Mouse (Mus musculus): ENCODE measurements around the gene Ier5l.

Gene Ier5l

GRCm38 (mm10) chr2:30470143-30470946 is 3.7 kb downstream of the Ier5l start:
- in situ Hi-C loops (cut with MboI; ENCODE audit: low sequenced_read_pairs): no loop called here

GRCm38 (mm10) chr2:30469796-30470142 is 4.2 kb downstream of the Ier5l start:
- in situ Hi-C loops (cut with MboI; ENCODE audit: low sequenced_read_pairs): no loop called here

GRCm38 (mm10) chr2:30469009-30469408 is 5.0 kb downstream of the Ier5l start:
- in situ Hi-C loops (cut with MboI; ENCODE audit: low sequenced_read_pairs): no loop called here

GRCm38 (mm10) chr2:30466787-30467186 is 7.2 kb downstream of the Ier5l start:
- in situ Hi-C loops (cut with MboI; ENCODE audit: low sequenced_read_pairs): no loop called here

GRCm38 (mm10) chr2:30464411-30464810 is 9.6 kb downstream of the Ier5l start:
- in situ Hi-C loops (cut with MboI; ENCODE audit: low sequenced_read_pairs): no loop called here

GRCm38 (mm10) chr2:30463904-30464330 is 10.1 kb downstream of the Ier5l start:
- in situ Hi-C loops (cut with MboI; ENCODE audit: low sequenced_read_pairs): no loop called here

- in situ Hi-C loops (cut with MboI; ENCODE audit: low sequenced_read_pairs): no loop called here
Observed at GRCm38 (mm10) chr2:30463341-30463761, 10.7 kb downstream of the Ier5l start.

- in situ Hi-C loops (cut with MboI; ENCODE audit: low sequenced_read_pairs): no loop called here
Observed at GRCm38 (mm10) chr2:30459241-30459640, 14.8 kb downstream of the Ier5l start.

GRCm38 (mm10) chr2:30458349-30458748 is 15.7 kb downstream of the Ier5l start:
- in situ Hi-C loops (cut with MboI; ENCODE audit: low sequenced_read_pairs): no loop called here

GRCm38 (mm10) chr2:30456104-30456980 is 17.7 kb downstream of the Ier5l start:
- in situ Hi-C loops (cut with MboI; ENCODE audit: low sequenced_read_pairs): no loop called here

GRCm38 (mm10) chr2:30454587-30454986 is 19.4 kb downstream of the Ier5l start:
- in situ Hi-C loops (cut with MboI; ENCODE audit: low sequenced_read_pairs): no loop called here

- in situ Hi-C loops (cut with MboI; ENCODE audit: low sequenced_read_pairs): no loop called here
Observed at GRCm38 (mm10) chr2:30453570-30453969, 20.4 kb downstream of the Ier5l start.

GRCm38 (mm10) chr2:30451525-30451924 is 22.5 kb downstream of the Ier5l start:
- in situ Hi-C loops (cut with MboI; ENCODE audit: low sequenced_read_pairs): no loop called here

- in situ Hi-C loops (cut with MboI; ENCODE audit: low sequenced_read_pairs): no loop called here
Observed at GRCm38 (mm10) chr2:30450530-30450929, 23.5 kb downstream of the Ier5l start.

- in situ Hi-C loops (cut with MboI; ENCODE audit: low sequenced_read_pairs): no loop called here
Observed at GRCm38 (mm10) chr2:30448371-30448770, 25.6 kb downstream of the Ier5l start.

GRCm38 (mm10) chr2:30446891-30447826 is 26.9 kb downstream of the Ier5l start:
- in situ Hi-C loops (cut with MboI; ENCODE audit: low sequenced_read_pairs): no loop called here

- in situ Hi-C loops (cut with MboI; ENCODE audit: low sequenced_read_pairs): no loop called here
Observed at GRCm38 (mm10) chr2:30445312-30445711, 28.7 kb downstream of the Ier5l start.

- in situ Hi-C loops (cut with MboI; ENCODE audit: low sequenced_read_pairs): no loop called here
Observed at GRCm38 (mm10) chr2:30444450-30444849, 29.6 kb downstream of the Ier5l start.

GRCm38 (mm10) chr2:30444006-30444405 is 30.0 kb downstream of the Ier5l start:
- in situ Hi-C loops (cut with MboI; ENCODE audit: low sequenced_read_pairs): no loop called here

GRCm38 (mm10) chr2:30443281-30443680 is 30.7 kb downstream of the Ier5l start:
- in situ Hi-C loops (cut with MboI; ENCODE audit: low sequenced_read_pairs): no loop called here

GRCm38 (mm10) chr2:30442498-30442890 is 31.5 kb downstream of the Ier5l start:
- in situ Hi-C loops (cut with MboI; ENCODE audit: low sequenced_read_pairs): no loop called here

Measured in CH12F3 (cell line).